Mouse (Mus musculus) G1E (cell line): Measurements from ENCODE around the gene Spag7. TPM values are rescaled to one million over a fixed set of nuclear protein-coding genes. Genes with fewer than 3 reads are reported as not detected.

Source experiments
- ATAC-seq: 2 replicates; pipeline ENCODE4 v1.8.0; 2016; ENCODE audit warnings: mild to moderate bottlenecking; ENCODE audit not compliant: insufficient number of reproducible peaks, poor library complexity, low FRiP score, severe bottlenecking; ENCODE audit errors: extremely low read depth
- DNase-seq: peaks from one replicate; pipeline ENCODE4 v3.0.0; 2012; ENCODE audit warnings: low spot score
- H3K27me3 ChIP-seq: 2 replicates; pipeline ENCODE4 v1.6.1; 2012; ENCODE audit warnings: mild to moderate bottlenecking, low read length, inconsistent platforms; ENCODE audit not compliant: insufficient read depth
- H3K36me3 ChIP-seq: replicated peaks from 2 replicates; pipeline ENCODE3; 2012; ENCODE audit warnings: mild to moderate bottlenecking, inconsistent platforms
- H3K4me1 ChIP-seq: 2 replicates; pipeline ENCODE4 v1.6.1; 2012; ENCODE audit warnings: low read depth, low read length, inconsistent platforms, mixed read lengths; ENCODE audit not compliant: insufficient read depth
- H3K4me3 ChIP-seq: 2 replicates; pipeline ENCODE4 v1.5.1; 2012; ENCODE audit warnings: low read depth, mild to moderate bottlenecking, inconsistent platforms, low read length, moderate library complexity, mixed read lengths
- H3K9me3 ChIP-seq: replicated peaks from 2 replicates; pipeline ENCODE4 v1.6.1; 2012; ENCODE audit warnings: inconsistent platforms
- CTCF ChIP-seq: IDR thresholded peaks from 2 replicates; pipeline ENCODE4 v1.5.1; 2012; ENCODE audit warnings: low read depth, low read length, inconsistent platforms, mixed read lengths
- GATA1 ChIP-seq: IDR thresholded peaks from 2 replicates; pipeline ENCODE4 v1.6.1; 2012; ENCODE audit warnings: borderline replicate concordance, low read length, inconsistent platforms, mixed read lengths
- GATA2 ChIP-seq: IDR thresholded peaks from 2 replicates; pipeline ENCODE4 v1.6.1; 2012; ENCODE audit warnings: low read depth, low read length, inconsistent platforms, borderline replicate concordance
- POLR2AphosphoS5 ChIP-seq: IDR thresholded peaks from 2 replicates; pipeline ENCODE4 v1.6.1; 2012; ENCODE audit warnings: low read depth, low read length, inconsistent platforms; ENCODE audit not compliant: insufficient replicate concordance
- TAL1 ChIP-seq: conservative IDR thresholded peaks from 2 replicates; pipeline ENCODE4 v1.6.1; 2012; ENCODE audit warnings: low read depth, low read length, inconsistent platforms, mixed read lengths
- polyA plus RNA-seq: library from polyadenylated mRNA; stranded (reverse); fragments of >175 nt; gene quantifications from 2 replicates; pipeline ENCODE4 v1.2.3, GENCODE M21; 2012
- total RNA-seq, 2 experiments: library from RNA; stranded (forward) in 1 of 2; stranded (reverse) in 1 of 2; fragments of 200-1000 nt in 1 of 2; fragments of >200 nt in 1 of 2; fragmentation: Nextera tagmentation in 1 of 2; gene quantifications; 2 replicates each; pipeline ENCODE4 v1.2.3; 2014 to 2017

Gene Spag7
- total and polyA plus RNA-seq, 3 experiments = 64.2 to 152 (median 81.5) TPM

- no peaks in the 10 kb centered on the region for H3K27me3 ChIP-seq
- H3K9me3 ChIP-seq = no peaks in the 10 kb centered on the region
- no peak for ATAC-seq
- H3K4me1 ChIP-seq = peaks cover 53% of the 10 kb centered on the region
- peaks cover 76% of the 10 kb centered on the region for H3K36me3 ChIP-seq
- H3K4me3 ChIP-seq = no peak overlapping the region
- DNase-seq = no peak
- TF ChIP-seq CTCF = no peak
Measured at GRCm38 (mm10) chr11:70683640-70684039, 14.4 kb upstream of the Spag7 start.

- peaks cover 90% of the 10 kb centered on the region for H3K36me3 ChIP-seq
- no peak for DNase-seq
- no peak for TF ChIP-seq POLR2AphosphoS5
- no peak for TF ChIP-seq GATA2
- no peak for TF ChIP-seq GATA1
- peak; percentile 36; the same call in 1 of the 2 replicates for TF ChIP-seq CTCF
- peaks cover 40% of the 10 kb centered on the region for H3K4me1 ChIP-seq
- ATAC-seq = no peak
- H3K9me3 ChIP-seq = no peaks in the 10 kb centered on the region
- no peak overlapping the region for H3K4me3 ChIP-seq
- no peaks in the 10 kb centered on the region for H3K27me3 ChIP-seq
Measured at GRCm38 (mm10) chr11:70681897-70682581, 12.8 kb upstream of the Spag7 start.

GRCm38 (mm10) chr11:70681170-70681569 is 12.0 kb upstream of the Spag7 start:
- no peak for TF ChIP-seq POLR2AphosphoS5
- TF ChIP-seq GATA2 = no peak
- no peak for TF ChIP-seq TAL1
- TF ChIP-seq CTCF = no peak
- TF ChIP-seq GATA1 = no peak
- H3K9me3 ChIP-seq = no peaks in the 10 kb centered on the region
- no peak overlapping the region for H3K4me3 ChIP-seq
- H3K27me3 ChIP-seq = no peaks in the 10 kb centered on the region
- peaks cover 34% of the 10 kb centered on the region for H3K4me1 ChIP-seq
- DNase-seq (no peak), ATAC-seq (no peak)
- peaks cover 94% of the 10 kb centered on the region for H3K36me3 ChIP-seq

GRCm38 (mm10) chr11:70679894-70680293 is 10.7 kb upstream of the Spag7 start:
- peaks cover 34% of the 10 kb centered on the region for H3K4me1 ChIP-seq
- peaks cover 94% of the 10 kb centered on the region for H3K36me3 ChIP-seq
- DNase-seq = peak; percentile 59
- TF ChIP-seq TAL1 = no peak
- no peak for TF ChIP-seq POLR2AphosphoS5
- no peak for TF ChIP-seq CTCF
- TF ChIP-seq GATA2 = no peak
- no peak for TF ChIP-seq GATA1
- ATAC-seq = peak; percentile 75
- no peaks in the 10 kb centered on the region for H3K9me3 ChIP-seq
- H3K27me3 ChIP-seq = no peaks in the 10 kb centered on the region
- no peak overlapping the region for H3K4me3 ChIP-seq

GRCm38 (mm10) chr11:70679361-70679760 is 10.1 kb upstream of the Spag7 start:
- H3K36me3 ChIP-seq = peaks cover 94% of the 10 kb centered on the region
- peaks cover 36% of the 10 kb centered on the region for H3K4me1 ChIP-seq
- H3K9me3 ChIP-seq = no peaks in the 10 kb centered on the region
- ATAC-seq (no peak), DNase-seq (no peak)
- no peaks in the 10 kb centered on the region for H3K27me3 ChIP-seq
- no peak overlapping the region for H3K4me3 ChIP-seq
- TF ChIP-seq POLR2AphosphoS5 (no peak), CTCF (no peak), GATA1 (no peak), TAL1 (no peak), GATA2 (no peak)

GRCm38 (mm10) chr11:70678576-70678975 is 9.4 kb upstream of the Spag7 start:
- Histone ChIP-seq H3K36me3 (peaks cover 94% of the 10 kb centered on the region), H3K9me3 (no peaks in the 10 kb centered on the region), H3K27me3 (no peaks in the 10 kb centered on the region), H3K4me1 (peaks cover 39% of the 10 kb centered on the region), H3K4me3 (no peak overlapping the region)
- no peak for ATAC-seq
- no peak for DNase-seq
- TF ChIP-seq POLR2AphosphoS5 (no peak), TAL1 (no peak), GATA2 (no peak), CTCF (no peak), GATA1 (no peak)
